Mouse (Mus musculus) heart, postnatal 0 days (tissue): ENCODE data around the gene Fgfr2. TPM values are rescaled to one million over a fixed set of nuclear protein-coding genes. Genes with fewer than 3 reads are reported as not detected.

Experiments used
- ATAC-seq: fragments of 200-750 bp; cut with Nextera tagmentation; 2 replicates; pipeline ENCODE4 v1.8.0; 2017; ENCODE audit warnings: low read depth, moderate number of reproducible peaks, moderate library complexity; ENCODE audit not compliant: insufficient read depth
- DNase-seq: peaks from one replicate; pipeline ENCODE4 v3.0.0-alpha.2; 2016; ENCODE audit warnings: low spot score
- H3K27ac ChIP-seq: fragments of 300-500 bp; sonication (generic); 2 replicates; pipeline ENCODE4 v1.5.1; 2014; ENCODE audit warnings: low read depth, mild to moderate bottlenecking
- H3K27me3 ChIP-seq: fragments of 300-500 bp; sonication (generic); 2 replicates; pipeline ENCODE4 v1.6.1; 2014; ENCODE audit warnings: low read length, mixed read lengths; ENCODE audit not compliant: control insufficient read depth, insufficient read depth
- H3K36me3 ChIP-seq: fragments of 300-500 bp; sonication (generic); replicated peaks from 2 replicates; pipeline ENCODE4 v1.6.1; 2014; ENCODE audit warnings: low read length, mixed read lengths; ENCODE audit not compliant: control insufficient read depth, insufficient read depth
- H3K4me1 ChIP-seq: fragments of 300-500 bp; sonication (generic); 2 replicates; pipeline ENCODE4 v1.6.1; 2014; ENCODE audit warnings: antibody characterized with exemption; ENCODE audit not compliant: control insufficient read depth, insufficient read depth
- H3K4me2 ChIP-seq: fragments of 300-500 bp; sonication (generic); 2 replicates; pipeline ENCODE4 v1.6.1; 2014; ENCODE audit warnings: low read depth, mild to moderate bottlenecking, low read length, moderate library complexity
- H3K4me3 ChIP-seq: fragments of 300-500 bp; sonication (generic); 2 replicates; pipeline ENCODE4 v1.5.1; 2014; ENCODE audit warnings: low read depth, low read length
- H3K9ac ChIP-seq: fragments of 300-500 bp; sonication (generic); replicated peaks from 2 replicates; pipeline ENCODE4 v1.6.1; 2014; ENCODE audit warnings: low read depth, low read length, mixed read lengths
- H3K9me3 ChIP-seq: fragments of 300-500 bp; sonication (generic); replicated peaks from 2 replicates; pipeline ENCODE4 v1.6.1; 2016; ENCODE audit warnings: low read length; ENCODE audit not compliant: control insufficient read depth
- CTCF ChIP-seq: IDR thresholded peaks from 2 replicates; pipeline ENCODE4 v1.5.1; 2016; ENCODE audit warnings: antibody characterized with exemption, control low read depth, low read depth
- EP300 ChIP-seq: IDR thresholded peaks from 2 replicates; pipeline ENCODE4 v1.6.1; 2016; ENCODE audit warnings: antibody characterized with exemption, low read depth
- WGBS: fragments of 180-500 bp; shearing (Covaris S2); extraction: QIAGEN DNeasy Blood & Tissue Kit; methylation state at CpG from one replicate; pipeline ENCODE4 v1.1.7; 2014; 5-methylcytosine and 5-hydroxymethylcytosine counted together
- polyA plus RNA-seq: library from polyadenylated mRNA; unstranded; fragments of >200 nt; fragmentation: Nextera tagmentation; extraction: Ambion mirVana; gene quantifications from 2 replicates; pipeline ENCODE4 v1.2.1, GENCODE M21; 2015
- total RNA-seq: library from RNA; depleted of rRNA; stranded (reverse); fragments of >200 nt; gene quantifications from 2 replicates; pipeline ENCODE4 v1.2.3, GENCODE M21; 2014; ENCODE audit warnings: low replicate concordance

The Fgfr2 gene
- total and polyA plus RNA-seq, 2 experiments from 2014 or later = 3.8 to 11.5 TPM

GRCm38 (mm10) chr7:131456714-131457113 is 1666.4 kb downstream of the Fgfr2 start:
- no peaks in the 10 kb centered on the region for H3K9me3 ChIP-seq
- H3K36me3 ChIP-seq = no peaks in the 10 kb centered on the region
- no peak for DNase-seq
- H3K9ac ChIP-seq = no peak overlapping the region
- no peak overlapping the region for H3K4me3 ChIP-seq
- no peak for TF ChIP-seq CTCF
- TF ChIP-seq EP300 = no peak
- H3K27ac ChIP-seq = no peak overlapping the region
- no peaks in the 10 kb centered on the region for H3K27me3 ChIP-seq
- no peaks in the 10 kb centered on the region for H3K4me1 ChIP-seq
- H3K4me2 ChIP-seq = no peak overlapping the region
- ATAC-seq = no peak
- 76% methylated on average over 5 of the region's 5 CpGs for WGBS

GRCm38 (mm10) chr7:131437051-131437450 is 1686.1 kb downstream of the Fgfr2 start:
- no peaks in the 10 kb centered on the region for H3K9me3 ChIP-seq
- no peaks in the 10 kb centered on the region for H3K27me3 ChIP-seq
- ATAC-seq = no peak
- H3K27ac ChIP-seq = no peak overlapping the region
- no peak overlapping the region for H3K9ac ChIP-seq
- 47% methylated on average over 3 of the region's 3 CpGs for WGBS
- H3K4me1 ChIP-seq = no peaks in the 10 kb centered on the region
- H3K4me2 ChIP-seq = no peak overlapping the region
- H3K4me3 ChIP-seq = no peak overlapping the region
- TF ChIP-seq CTCF (no peak), EP300 (no peak)
- DNase-seq = no peak
- H3K36me3 ChIP-seq = peaks cover 24% of the 10 kb centered on the region

- peaks cover 38% of the 10 kb centered on the region for H3K36me3 ChIP-seq
Observed at GRCm38 (mm10) chr7:131434276-131434675, 1688.9 kb downstream of the Fgfr2 start.

GRCm38 (mm10) chr7:131432244-131432643 is 1690.9 kb downstream of the Fgfr2 start:
- peaks cover 38% of the 10 kb centered on the region for H3K36me3 ChIP-seq
- DNase-seq = peak; percentile 49

More at GRCm38 (mm10) chr7:131434276-131434675, 1688.9 kb downstream of the Fgfr2 start:
- H3K9me3 ChIP-seq = no peaks in the 10 kb centered on the region
- no peak overlapping the region for H3K27ac ChIP-seq
- ATAC-seq = no peak
- TF ChIP-seq CTCF = no peak
- TF ChIP-seq EP300 = no peak
- H3K4me3 ChIP-seq = no peak overlapping the region
- no peak overlapping the region for H3K4me2 ChIP-seq
- H3K4me1 ChIP-seq = no peaks in the 10 kb centered on the region
- no peak for DNase-seq
- no peaks in the 10 kb centered on the region for H3K27me3 ChIP-seq
- no peak overlapping the region for H3K9ac ChIP-seq
- 76% methylated on average over 1 of the region's 1 CpGs for WGBS

GRCm38 (mm10) chr7:131427331-131427730 is 1695.8 kb downstream of the Fgfr2 start:
- no peak for DNase-seq
- H3K9me3 ChIP-seq = no peaks in the 10 kb centered on the region
- no peak for ATAC-seq
- H3K9ac ChIP-seq = no peak overlapping the region
- no peaks in the 10 kb centered on the region for H3K27me3 ChIP-seq
- H3K4me2 ChIP-seq = no peak overlapping the region
- H3K27ac ChIP-seq = no peak overlapping the region
- TF ChIP-seq EP300 (no peak), CTCF (no peak)
- peaks cover 29% of the 10 kb centered on the region for H3K36me3 ChIP-seq
- WGBS = 80% methylated on average over 5 of the region's 5 CpGs
- H3K4me3 ChIP-seq = no peak overlapping the region
- no peaks in the 10 kb centered on the region for H3K4me1 ChIP-seq

More at GRCm38 (mm10) chr7:131432244-131432643, 1690.9 kb downstream of the Fgfr2 start:
- Histone ChIP-seq H3K27ac (no peak overlapping the region), H3K4me2 (no peak overlapping the region), H3K27me3 (no peaks in the 10 kb centered on the region), H3K4me3 (no peak overlapping the region), H3K9ac (no peak overlapping the region), H3K9me3 (no peaks in the 10 kb centered on the region), H3K4me1 (no peaks in the 10 kb centered on the region)
- WGBS = 17% methylated on average over 1 of the region's 1 CpGs
- peak; percentile 54 for TF ChIP-seq CTCF
- TF ChIP-seq EP300 = no peak
- ATAC-seq = no peak

GRCm38 (mm10) chr7:131424912-131425311 is 1698.2 kb downstream of the Fgfr2 start:
- H3K9me3 ChIP-seq = no peaks in the 10 kb centered on the region
- WGBS = 57% methylated on average over 2 of the region's 2 CpGs
- H3K9ac ChIP-seq = no peak overlapping the region
- TF ChIP-seq EP300 (no peak), CTCF (no peak)
- ATAC-seq (no peak), DNase-seq (no peak)
- H3K27ac ChIP-seq = no peak overlapping the region
- H3K36me3 ChIP-seq = 0 out of 2 replicates have a peak, but pooled peaks cover 13% of the 10 kb centered on the region
- H3K4me3 ChIP-seq = no peak overlapping the region
- H3K4me1 ChIP-seq = no peaks in the 10 kb centered on the region
- no peak overlapping the region for H3K4me2 ChIP-seq
- H3K27me3 ChIP-seq = no peaks in the 10 kb centered on the region
